Mouse (Mus musculus): Measurements from ENCODE around the gene Ets1.
A peak's percentile ranks its signal among the peaks of the same experiment; 100 is the strongest.

Gene Ets1

DNA sequence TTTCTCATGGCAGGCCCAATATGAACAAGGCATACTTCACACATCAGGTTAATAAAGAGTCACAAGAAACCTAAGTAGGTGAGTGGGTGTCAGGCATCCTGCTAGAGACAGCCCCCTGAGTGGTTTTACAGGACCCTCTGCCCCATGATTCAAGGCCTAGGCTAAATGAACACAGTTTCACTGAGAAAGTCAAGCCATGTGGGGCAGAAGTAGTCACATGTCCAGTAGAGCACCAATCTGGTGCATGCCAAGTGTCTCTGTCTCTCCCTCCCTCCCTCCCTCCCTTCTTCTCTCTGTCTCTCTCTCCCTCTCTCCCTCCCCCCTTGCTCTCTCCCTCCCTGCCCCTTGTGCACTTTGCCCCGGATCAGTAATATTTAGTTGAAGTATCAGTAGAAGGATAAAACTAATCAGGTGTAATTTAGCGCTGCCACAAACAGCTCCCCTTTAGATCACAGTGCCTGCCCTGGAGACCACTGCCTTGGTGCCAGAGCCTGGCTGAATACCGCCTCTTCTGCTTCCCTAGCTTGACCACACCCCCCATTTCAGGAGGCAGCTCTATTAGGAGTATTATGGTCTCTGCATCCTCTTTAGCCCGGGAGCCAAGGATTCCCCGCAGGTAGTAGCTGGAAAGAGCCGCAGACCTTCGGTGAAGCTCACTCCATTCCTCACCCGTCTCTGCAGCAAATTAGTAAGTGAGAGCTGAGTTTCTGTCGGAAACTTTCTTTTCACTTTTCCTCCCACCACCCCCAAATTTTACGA is at the start of gene Ets1:
Gene Ets1, plus strand, starts transcription at position 595 of the 759 bp plus-strand sequence.
- DNase-seq (ENCODE audit: low read depth, low spot score) = no peak

DNA sequence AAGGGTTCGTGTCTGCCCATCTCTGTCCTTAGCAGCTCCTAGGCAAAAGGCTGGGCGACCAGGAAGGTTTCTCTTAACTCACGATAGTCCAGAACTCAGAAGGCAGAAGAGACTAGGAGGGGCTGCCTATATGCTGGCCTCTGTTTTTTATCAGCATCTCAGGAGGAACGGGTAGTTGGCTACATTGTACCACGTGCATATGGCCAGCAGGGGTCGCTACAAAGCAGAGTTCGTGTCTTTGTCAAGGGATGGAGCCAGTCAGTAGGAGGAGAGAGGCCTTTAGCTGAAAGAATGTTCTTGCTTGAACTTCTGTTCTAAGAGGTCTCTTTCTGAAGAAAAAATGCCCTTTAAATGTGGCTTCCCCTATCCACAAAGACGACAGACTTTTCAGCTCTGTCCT is 46.1 kb upstream of the Ets1 start:
- peak; percentile 45 for DNase-seq (ENCODE audit: low read depth, low spot score)

DNA sequence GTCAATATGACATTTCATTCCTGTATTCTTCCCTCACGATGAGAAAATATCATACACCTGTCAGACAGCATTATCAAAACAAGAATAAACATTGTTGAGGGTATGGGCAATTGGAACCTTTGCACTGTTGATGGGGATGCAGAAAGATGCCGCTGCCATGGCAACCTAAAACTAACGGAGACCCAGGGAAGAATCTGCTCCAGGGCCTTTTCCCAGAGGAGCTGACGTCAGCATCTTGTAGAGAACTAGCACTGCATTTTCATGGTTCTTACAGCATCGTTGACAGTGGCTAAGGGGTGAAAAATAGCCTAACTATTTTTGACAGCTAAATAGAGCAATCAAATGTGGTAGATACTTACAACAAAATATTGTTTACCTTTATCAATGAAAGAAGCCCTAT is 45.5 kb upstream of the Ets1 start:
- no peak for DNase-seq (ENCODE audit: low read depth, low spot score)

DNA sequence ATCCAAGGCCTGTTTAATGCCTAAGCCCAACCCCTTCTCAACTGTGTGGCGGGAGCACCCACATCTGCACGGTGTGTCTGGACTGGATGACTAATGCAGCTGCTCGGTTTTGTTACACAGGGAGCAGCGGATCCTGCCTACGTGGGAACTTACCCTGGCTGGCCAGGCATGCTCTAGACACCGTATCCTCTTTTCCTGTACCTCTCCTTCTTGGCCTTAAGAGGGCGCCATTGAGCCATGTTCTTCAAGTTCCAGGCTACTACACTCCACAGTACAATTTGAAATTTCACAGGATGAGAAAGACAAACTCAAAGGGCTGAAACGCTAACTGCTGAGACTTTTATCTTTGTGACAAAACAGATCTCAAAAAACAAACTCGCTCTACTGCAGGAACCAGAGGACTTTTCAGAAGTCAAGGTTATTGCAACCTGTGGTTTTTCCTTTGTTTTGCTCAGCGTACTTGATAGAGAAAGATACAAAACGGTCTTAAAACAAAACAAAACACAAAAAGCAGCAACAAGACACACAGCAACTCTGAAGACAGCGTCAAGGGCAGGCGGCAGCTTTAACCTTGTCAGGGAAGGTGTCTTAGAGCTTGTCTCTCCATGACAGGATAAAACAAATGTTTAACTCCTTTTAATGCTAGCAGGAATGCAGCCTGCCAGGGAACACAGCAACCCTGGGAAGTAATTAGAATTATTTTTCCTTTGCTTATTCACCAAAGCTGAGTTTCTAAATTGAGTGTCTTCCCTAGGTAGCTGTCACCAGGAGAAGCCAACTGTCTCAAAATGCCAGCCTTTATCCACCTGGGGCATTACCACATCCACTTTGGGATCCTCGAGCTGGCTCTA is 44.1 kb upstream of the Ets1 start:
- peak; percentile 33 for DNase-seq (ENCODE audit: low read depth, low spot score)

DNA sequence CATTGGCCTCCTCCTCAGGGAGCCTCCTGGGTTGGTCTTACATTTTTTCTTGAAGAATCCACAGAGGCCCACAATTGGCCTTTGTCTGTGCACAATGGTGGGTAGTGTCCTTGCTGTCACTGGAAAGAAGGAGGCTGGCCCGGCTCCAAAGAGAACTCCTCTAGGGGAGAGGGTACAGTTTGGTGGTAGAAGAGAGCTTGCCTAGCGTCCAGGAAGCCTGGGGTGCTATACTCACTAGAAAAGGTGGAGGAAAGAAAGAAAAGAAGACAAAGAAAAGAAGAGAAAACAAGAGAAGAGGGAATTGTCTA is 43.5 kb upstream of the Ets1 start:
- no peak for DNase-seq (ENCODE audit: low read depth, low spot score)

DNA sequence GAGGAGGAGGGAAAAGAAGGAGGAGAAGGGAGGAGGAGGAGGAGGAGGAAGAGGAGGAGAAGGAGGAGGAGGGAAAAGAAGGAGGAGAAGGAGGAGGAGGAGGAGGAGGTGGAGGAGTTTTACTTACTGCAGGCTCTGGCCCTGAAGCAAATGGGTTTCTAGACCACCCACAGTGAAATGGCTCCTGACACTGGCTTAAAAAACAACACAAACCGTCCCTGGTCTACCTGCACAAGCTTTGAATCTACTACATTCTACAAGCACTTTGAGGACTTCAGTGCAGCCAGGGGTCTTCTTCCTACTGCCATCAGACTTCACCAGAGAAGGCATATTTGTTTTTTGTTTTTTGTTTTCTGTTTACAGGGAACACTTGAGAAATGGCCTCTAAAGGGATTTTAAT is 42.2 kb upstream of the Ets1 start:
- DNase-seq (ENCODE audit: low read depth, low spot score) = no peak

DNA sequence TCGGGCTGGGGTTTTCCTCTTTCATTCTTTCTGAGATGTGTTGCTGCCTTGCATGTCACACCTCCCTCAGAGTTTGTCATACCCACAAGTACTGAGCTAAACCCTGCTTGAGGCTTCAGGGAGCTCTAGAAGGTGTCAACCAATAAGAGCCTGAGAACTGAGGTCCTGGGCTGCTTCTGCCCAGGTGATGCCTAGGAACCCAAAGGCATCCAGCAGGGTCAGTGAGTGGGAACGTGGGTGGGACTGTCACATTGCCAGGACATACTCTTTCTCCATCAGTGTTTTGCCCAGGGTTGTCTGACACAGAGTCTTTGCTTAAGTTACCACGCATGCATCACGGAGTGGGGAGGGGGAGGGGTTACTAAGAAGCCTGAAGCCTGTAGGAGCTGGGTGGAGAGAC is 41.7 kb upstream of the Ets1 start:
- DNase-seq (ENCODE audit: low read depth, low spot score) = no peak

DNA sequence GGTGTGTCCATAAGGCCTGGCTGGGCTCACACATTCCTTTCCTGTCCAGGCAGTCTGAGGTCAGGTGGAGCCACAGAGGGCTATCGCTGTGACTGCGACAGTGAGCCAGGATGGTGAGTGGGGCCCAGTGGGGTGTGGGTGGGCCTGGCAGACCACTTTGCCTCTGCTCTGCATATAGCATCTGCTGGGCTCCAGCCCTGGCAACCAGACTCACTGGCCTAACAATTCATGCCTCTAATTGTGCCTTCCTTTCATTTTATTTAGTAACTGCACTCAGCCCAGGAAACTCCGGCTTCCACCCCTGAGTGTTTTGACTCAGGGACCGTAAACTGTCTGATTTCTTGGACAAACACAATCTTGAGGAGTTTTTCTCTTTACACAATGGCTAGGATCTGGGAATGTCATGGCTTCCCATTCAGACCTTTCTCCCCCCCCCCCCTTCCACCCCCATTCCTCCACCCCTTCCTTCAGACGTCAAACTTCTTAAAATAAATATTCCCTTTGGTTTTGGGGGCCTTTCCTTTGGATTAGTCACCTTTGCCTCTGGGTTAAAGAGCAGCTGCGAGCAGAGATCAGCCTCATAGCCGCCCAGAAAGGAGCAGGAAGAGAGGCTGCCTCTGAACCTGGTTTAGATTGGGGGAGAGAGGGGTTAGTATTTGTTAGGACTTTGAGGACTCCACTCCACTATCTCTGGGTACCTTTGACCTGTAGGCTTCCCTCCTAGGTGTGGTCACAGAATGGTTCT is 40.8 kb upstream of the Ets1 start:
- no peak for DNase-seq (ENCODE audit: low read depth, low spot score)

DNA sequence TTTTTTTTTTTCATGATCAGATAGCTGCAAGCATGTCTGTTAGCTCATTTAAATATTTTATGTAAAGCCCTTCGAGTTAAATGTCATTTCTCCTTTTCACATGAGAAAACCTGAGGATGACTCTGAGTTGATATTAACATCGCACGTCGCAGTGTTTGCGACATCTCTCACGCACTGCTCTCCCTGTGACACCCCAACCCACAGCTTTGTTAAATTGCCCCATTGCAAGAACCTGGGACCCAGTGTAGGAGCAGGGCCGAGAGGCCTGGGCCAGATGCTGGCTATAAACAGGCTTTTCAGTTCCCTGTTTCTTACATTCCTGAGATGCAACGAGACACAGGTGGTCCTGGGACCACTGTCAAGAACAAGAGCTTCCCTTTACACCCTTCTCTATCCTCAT is 39.7 kb upstream of the Ets1 start:
- no peak for DNase-seq (ENCODE audit: low read depth, low spot score)

DNA sequence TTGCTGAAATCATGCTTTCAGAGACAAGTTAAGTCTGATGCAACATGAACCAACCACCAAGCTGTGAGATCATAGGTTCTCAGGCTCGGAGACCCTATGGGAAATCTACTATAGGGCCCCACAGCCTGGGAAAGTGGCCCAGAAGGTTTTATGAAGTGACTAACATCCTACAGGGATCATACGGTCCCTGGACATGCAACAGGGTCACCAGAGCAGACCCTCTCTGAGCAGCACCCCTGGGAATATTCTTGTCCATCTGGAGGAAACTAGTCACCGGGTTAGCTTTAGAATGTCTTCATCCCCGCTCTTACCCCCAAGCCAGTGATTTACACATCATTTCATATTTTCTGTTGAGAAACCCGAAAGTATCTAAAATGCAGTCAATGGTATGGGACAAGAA is 34.1 kb upstream of the Ets1 start:
- no peak for DNase-seq (ENCODE audit: low read depth, low spot score)

DNA sequence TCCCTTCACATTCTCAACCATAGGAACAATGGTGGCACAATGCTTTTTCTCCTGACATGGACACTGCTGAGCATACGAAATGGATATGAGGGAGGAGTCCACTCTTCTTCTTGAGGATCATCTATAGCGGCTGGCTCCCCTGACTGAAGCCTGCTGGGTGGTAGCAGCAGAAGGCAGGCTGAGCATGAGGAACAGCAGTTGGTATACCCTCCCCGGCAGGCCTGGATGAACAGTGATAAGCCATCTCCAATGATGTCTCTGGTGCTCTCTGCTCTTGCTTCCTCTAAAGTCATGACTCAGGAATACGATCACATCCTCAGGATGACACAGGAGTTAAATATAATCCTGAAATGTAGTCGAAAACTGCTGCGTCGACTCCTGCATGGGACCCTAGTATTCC is 32.9 kb upstream of the Ets1 start:
- DNase-seq (ENCODE audit: low read depth, low spot score) = no peak

DNA sequence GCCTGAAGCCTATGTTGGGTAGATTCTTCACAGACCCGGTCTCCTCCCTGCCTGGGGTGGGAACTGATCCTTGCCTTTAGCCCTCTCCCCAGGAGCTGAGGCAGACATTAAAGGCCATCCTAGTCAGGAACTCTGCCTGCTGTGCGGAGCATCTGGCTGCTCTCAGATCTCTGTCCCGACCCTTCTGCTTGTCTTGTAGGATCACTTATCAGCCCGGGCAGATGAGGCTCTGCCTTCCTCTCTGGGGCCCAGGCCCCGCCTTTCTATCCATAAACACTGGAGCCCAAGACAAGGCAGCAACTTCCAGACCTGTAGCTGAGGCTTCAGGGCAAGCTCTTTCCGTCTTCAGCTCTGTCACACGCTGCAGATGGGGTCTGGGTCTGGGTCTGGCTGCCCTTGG is 28.8 kb upstream of the Ets1 start:
- DNase-seq (ENCODE audit: low read depth, low spot score) = no peak

DNA sequence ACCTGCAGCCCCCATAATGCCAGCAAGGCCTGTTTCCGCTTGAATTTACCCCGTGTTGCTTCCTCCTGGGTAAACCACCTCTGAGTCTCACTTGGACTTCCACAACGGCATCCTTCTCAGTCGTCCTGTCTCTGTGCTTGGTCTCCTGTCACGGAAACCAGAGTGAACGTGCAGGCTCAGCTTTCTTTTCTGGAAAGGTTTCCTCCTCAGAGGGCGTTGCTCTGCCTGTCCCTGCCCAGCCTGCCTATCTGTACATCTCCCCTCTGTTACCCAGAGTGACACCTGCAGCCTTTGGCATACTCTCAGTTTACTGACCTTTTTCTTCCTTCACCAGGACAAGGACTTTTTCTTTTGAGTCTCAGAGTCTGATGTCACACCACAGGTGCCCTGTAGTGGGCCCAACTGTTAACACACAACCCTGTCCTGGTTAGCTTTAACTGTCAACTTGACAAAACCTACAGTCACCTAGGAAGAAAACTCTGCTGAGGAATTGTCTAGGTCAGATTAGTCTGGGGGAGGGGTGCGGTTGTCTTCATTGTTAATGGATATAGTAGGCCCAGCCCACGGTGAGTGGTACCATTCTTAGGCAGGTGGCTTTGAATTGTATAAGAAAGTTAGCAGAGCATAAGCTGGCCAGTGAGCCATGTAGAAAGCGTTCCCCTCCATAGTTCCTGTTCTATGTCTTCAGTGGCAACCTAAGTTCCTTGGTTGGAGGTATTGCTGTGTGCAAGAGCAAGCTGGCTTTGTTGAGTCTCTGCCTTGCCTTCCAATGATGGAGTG is 27.0 kb upstream of the Ets1 start:
- DNase-seq (ENCODE audit: low read depth, low spot score) = no peak

DNA sequence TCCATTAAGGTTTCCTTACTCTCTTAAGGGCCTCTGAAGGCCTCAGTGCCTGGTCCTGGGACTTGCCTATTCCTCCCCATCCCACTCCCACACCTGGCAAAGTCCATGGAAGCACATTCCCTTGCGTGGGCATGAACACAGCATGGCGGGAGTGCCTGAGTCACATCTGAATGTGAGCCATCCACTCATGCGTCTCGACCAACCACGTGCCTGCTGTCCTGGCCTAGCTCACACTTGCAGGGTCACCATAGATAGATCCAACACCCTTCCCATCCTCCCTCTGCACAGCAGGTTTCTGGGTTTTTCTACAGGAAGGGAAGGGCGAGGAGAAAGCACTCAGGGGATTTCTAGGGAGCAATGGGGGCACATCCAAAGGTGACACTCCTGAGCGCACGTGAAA is 25.8 kb upstream of the Ets1 start:
- DNase-seq (ENCODE audit: low read depth, low spot score) = no peak

DNA sequence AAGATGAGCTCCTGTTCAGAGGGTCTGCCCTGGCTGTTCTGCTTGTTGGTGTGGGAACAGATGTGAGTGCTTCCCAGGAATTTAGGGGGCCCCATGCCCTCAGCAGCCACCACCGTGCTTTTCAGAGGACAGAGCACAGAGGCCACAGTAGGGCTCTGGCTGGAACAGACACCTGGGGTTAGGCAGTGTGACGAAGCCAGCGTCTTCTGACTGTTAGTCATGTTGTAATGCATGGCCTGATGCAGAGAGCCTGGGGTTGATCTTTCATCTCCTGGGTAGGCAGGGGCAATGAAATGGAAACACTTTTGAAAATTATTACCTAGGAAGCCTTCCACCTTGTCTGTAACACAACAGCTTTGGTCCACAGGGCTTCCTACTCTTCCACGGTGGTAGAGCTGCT is 25.4 kb upstream of the Ets1 start:
- no peak for DNase-seq (ENCODE audit: low read depth, low spot score)

DNA sequence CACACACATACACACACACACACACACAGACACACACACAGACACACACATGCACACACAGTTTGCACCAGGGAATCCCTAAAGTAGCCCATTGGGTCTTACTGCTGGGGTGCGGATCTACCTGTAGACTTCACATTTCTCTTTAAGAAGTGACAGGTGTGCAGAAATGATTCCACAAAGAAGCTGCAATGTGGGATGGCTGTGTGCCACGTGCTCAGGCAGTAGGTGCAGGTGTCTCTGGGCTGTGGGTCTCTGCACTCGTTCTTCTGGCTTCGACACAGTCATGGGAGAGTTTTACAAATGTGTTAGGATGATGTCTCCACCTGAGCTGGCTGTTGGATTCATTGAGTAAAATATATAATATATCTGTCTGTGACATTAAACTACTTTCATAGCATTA is 24.7 kb upstream of the Ets1 start:
- DNase-seq (ENCODE audit: low read depth, low spot score) = no peak

DNA sequence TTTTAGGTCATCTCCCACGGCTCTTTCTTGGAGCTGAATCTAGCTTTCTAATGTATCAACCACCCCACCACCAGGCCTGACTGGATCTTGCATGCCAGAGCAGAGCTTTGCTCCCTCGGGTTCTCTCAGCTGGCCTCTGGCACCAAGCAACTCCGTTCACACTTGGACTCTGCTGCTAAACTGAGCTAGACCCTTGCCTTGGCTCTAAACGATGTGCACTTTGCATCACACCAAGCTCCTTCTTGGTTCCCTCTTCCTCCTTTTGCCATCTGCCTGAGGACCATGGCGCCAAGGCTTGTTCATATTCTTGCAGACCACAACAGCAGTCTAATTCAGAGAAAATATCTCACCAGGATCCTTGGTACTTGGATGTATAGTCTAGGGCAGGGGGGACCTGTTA is 23.6 kb upstream of the Ets1 start:
- no peak for DNase-seq (ENCODE audit: low read depth, low spot score)

DNA sequence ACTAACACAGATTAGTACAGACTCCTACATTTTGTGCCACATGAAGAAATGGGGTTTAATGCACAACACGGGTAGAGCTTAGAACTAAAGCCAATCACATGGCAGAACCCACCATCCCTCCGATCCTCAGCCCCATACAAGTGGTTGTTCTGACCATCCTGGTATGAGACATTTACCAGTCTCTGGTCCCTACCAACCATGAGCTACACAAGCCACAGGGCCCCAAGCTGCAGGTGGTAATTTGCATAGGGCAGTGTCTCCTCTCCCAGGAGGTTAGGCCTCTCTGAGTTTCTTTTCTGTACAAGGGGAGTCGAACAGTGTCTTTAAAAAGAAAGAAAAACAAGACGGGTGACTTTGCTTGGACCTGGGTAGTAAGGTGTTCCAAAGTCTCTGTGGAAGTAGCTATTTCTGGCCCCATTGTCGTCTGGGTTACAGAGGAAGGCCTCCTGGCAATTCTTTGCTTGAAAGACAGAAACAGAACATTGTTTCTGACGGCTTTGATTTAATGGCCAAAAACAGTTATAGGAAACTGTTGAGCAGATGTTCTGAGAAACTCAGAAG is 23.1 kb upstream of the Ets1 start:
- DNase-seq (ENCODE audit: low read depth, low spot score) = no peak

DNA sequence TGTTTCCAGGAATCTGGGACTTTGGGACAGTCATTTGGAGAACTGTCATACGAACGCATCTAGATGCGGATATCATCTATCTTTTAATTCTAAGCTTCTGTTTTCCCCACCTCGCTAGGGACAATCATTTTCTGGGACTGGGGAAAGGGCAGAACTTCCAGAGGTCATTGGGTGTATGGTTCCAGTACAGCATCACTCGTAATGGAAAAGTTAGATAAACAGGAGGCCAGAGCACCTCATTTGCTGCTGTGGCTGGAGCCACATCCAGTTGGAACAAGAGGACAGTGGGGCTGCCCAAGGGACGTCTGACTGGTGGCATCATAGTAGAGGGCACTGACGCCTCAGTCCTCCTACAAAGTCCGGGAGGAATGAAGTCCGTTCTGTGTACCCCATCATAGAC is 21.8 kb upstream of the Ets1 start:
- no peak for DNase-seq (ENCODE audit: low read depth, low spot score)

DNA sequence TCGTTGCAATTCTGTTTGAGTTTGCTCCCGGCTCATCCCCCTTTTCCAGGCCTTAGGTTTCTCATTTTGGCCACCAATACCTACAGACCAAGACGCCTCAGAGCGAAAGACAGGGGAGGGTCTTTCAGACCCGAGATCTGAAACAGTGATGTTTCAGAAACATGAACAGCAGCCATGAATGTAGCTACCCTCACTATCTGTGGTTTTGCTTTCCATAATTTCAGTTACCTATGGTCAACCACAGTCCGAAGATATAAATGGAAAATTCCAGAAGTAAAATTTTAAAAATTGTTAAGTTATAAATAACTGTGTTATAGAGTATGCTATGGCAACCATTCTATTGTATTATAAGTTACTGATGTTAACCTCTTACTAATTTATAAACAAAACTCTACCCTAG is 20.6 kb upstream of the Ets1 start:
- no peak for DNase-seq (ENCODE audit: low read depth, low spot score)

DNA sequence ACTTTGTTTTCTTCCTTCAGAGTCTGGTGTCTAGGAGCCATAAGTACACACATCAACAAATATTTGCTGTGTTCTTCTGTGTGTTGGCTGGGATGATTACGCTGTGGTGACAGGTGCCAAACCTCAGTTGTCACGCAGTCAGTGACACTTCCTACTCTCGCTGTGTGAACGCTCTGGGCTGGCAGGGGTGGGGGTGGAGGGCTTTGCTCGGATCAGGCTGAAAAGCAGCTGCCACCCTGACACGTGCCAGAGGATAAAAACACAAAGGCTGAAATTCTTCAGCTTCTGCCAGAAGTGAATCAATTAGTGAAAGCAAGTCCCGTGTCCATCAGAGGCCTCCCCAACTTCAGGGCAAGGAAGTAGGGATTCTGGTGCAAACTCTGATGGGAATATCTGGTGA is 20.0 kb upstream of the Ets1 start:
- no peak for DNase-seq (ENCODE audit: low read depth, low spot score)

All from WW6 (cell line).